Mouse (Mus musculus) skeletal muscle tissue, adult 2 months (tissue): Measurements from ENCODE around the gene Gm28635.

Source experiments
- DNase-seq: peaks from one replicate; pipeline ENCODE4 v3.0.0-alpha.2; 2012; ENCODE audit warnings: low read depth, low spot score

Gm28635 gene

DNA sequence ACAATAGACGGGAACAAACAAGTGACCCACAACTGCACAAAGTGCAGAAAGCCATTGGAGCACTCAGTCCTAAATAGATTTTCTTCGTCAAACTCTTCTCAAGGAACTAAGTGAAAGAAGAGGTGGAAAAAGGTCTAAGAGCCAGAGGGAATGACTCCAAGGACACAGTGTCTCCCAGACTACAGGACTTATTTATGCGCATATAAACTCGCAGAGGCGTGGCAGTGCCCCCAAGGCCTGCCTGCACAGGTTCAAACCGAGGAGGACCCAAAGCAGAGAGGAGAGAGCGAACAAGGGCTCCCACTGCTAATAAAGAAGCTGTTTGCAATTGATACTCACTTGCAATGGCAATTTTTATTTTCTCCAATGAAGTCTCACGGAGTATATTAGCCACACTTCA lies 92.1 kb downstream of the Gm28635 start:
- no peak for DNase-seq

- DNase-seq: no peak
Measured at GRCm38 (mm10) chr2:84582286-84582685, 95.6 kb downstream of the Gm28635 start.

- DNase-seq: no peak
Measured at GRCm38 (mm10) chr2:84581208-84581607, 96.6 kb downstream of the Gm28635 start.

- DNase-seq: no peak
Measured at GRCm38 (mm10) chr2:84579311-84579710, 98.5 kb downstream of the Gm28635 start.

DNA sequence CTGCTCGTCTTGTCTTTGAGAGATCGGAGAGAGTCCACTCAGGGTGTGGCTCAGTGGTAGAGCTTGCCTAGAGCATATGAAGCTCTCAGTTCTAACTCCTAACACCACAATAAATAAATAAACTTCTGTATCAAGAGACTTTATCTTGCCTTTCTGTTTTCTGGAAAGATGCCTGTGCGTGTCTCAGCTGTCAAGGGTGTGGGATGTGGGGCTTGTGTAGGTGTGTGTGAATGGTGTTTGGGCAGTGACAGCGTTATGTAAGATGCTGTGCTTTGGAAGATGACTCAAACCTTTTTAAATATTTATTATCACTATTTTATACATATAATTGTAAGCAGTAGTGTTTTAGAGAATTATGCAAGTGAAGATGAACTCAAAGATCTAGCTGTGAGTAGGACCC lies 103.7 kb downstream of the Gm28635 start:
- DNase-seq: no peak

DNA sequence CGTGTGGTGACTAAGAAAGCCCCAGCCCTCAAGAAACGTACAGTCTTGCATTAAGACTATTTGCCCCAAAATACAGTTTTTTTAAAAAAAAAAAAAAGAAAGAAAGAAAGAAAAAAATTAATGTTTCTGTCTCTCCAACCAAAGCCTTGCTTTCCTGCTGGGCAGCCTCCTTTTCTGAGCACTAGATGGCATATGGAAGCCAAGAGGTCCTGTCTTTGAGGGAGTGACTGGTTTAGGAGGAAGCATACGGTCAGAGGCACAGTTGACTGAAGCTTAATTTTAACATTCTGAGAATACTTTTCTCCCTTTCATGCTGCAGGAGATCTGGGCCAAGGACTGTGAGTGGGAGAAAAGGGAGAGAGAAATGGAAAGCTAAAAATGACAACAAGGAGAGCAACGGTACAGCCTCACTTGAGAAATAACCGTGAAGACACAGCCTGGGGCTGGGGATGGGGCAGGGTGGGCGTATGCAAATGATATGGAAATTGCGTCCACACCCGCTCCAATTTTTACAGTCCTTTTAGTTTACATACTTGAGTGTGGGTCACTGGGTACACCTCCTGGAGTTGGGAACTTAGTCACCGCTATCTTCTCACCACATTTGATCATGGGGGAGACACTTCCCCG lies 120.8 kb downstream of the Gm28635 start:
- no peak for DNase-seq
